Mouse (Mus musculus) C2C12 (cell line): ENCODE results near the gene Cdk14.

Experiments
- CTCF ChIP-seq: IDR thresholded peaks from one replicate; pipeline ENCODE4 v1.5.1; 2011; ENCODE audit not compliant: control insufficient read depth, insufficient read depth, insufficient read length
- FOSL1 ChIP-seq: IDR thresholded peaks from one replicate; pipeline ENCODE4 v1.8.0; 2011; ENCODE audit warnings: mild to moderate bottlenecking, low read length; ENCODE audit not compliant: poor library complexity, insufficient read depth, severe bottlenecking
- MAX ChIP-seq: IDR thresholded peaks from one replicate; pipeline ENCODE4 v1.6.1; 2011; ENCODE audit warnings: mild to moderate bottlenecking, control low read depth
- USF1 ChIP-seq: IDR thresholded peaks from one replicate; pipeline ENCODE4 v1.6.1; 2011; ENCODE audit warnings: low read depth, mild to moderate bottlenecking, control low read depth, moderate library complexity

DNA sequence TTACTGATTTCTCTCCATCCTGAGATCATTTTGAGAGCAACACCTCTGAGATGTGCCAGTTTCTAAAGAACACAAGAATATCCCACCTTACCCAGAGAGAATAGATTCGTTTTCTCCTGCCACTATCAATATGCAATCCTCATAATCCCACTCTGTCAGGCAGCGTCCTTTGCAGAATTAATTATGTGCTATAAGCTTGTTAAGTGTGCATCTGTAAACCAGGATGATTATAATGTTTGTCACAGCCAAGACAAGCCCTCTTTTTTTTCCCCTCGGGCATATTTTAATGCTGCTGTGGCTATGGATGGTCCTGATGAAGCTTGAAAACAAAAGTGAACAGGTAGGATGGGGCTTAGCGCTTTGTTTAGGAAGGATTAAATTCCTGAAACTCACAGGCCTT lies 542.5 kb downstream of the Cdk14 start:
- TF ChIP-seq CTCF (no peak), USF1 (no peak), MAX (no peak), FOSL1 (no peak)
